Mouse (Mus musculus): ENCODE measurements at regions not wholly inside any gene's neighbourhood (a gene's known extent, or its start where the extent isn't known, plus 50 kb on each side); places are given as distances from the start of the nearest gene placed in this dataset.

DNA sequence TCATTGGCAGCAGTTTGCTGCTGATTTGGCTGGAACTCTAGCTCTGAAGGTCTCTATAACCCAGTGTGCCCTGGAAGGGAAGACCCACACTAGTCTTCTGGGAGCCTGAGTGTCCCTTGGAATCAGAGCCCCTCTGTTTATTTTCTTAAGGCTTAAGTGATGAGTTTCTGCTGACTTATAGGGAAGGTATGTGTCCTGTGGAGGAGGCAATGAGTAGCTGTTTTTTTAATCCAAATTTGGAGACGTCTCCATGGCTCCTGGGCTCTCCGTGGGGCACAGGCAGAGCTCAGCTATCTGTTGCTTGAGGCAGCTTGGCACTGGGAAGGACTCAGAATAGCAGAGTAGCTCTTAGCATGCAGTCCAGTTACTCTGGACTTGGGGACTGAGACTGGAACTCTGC lies 146.4 kb downstream of the Ttc32 start:
- no peak for DNase-seq

DNA sequence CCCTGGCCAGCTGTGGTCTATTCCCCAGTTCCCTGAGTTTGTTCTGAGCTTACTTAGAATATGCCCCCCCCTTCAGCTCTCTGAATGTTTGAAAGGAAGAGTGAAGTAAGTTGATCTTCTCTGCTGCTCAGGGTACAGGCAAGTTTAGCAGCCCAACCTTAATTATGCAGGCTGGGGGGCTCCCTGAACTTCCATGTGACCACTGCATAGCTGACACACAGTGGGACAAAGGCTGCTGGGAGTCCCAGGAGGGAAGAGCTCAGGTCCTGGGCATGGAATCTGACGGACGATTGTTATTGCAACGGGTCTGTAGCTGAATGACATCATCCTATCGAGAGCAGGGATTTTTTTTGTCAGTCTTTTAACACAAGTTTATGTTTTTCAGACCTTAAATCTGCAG lies 148.8 kb downstream of the Ttc32 start:
- no peak for DNase-seq

DNA sequence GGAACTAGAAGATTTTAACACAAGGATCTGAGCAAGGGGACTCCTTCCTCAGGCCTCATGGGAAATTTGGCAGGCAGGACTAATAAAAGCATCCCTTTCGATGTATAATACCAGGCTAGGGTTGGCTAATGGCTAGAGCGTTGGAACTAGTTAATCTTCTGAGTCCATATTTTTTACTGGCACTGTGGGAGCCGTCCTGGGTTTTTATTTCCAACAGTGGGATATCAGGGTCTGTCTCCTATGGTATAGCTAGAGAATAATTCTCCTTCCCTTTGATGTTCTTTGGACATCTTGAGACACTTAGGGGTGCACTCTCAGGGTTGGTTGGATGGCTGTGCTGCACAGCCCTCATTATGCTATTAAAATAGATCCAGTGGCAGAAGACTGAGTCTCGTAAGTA lies 150.9 kb downstream of the Ttc32 start:
- no peak for DNase-seq

DNA sequence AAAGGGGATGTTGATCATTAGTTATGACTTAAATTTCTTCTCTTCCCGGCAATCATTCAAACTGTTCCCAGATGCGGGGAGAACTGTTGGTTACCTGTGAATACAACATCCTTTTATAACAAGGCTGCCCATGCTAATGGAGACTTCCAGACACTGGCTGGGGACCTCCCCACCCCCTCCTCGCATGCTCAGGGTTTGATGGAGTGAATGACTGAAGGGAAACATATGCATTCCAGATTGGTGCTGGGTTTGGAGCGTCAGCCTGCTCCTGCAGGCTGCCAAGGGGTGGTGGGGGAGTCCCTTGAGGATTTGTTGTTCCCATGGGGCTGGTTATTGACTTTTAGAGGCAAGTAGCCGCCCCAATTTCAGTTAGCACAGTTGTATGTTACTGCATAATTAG lies 161.9 kb downstream of the Ttc32 start:
- DNase-seq, result no peak

DNA sequence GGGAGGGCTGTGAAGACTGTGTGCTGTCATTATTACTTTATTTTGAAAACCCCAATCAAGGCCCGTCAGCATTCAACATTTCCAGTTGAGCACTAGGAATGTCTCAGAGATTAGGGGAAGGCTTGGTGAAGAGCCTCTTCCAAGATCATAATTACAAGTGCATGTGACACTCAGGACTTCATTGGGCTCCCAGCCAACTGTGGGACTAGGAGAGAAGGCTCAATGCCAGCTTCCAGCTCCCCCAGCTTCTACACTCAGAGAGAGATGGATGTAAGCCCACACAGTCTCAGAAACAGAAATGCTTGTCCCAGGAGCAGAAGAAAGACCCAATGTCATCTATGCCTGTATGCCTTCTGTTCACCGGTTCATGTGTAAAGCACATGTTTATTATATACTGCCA lies 169.5 kb downstream of the Ttc32 start:
- no peak for DNase-seq

DNA sequence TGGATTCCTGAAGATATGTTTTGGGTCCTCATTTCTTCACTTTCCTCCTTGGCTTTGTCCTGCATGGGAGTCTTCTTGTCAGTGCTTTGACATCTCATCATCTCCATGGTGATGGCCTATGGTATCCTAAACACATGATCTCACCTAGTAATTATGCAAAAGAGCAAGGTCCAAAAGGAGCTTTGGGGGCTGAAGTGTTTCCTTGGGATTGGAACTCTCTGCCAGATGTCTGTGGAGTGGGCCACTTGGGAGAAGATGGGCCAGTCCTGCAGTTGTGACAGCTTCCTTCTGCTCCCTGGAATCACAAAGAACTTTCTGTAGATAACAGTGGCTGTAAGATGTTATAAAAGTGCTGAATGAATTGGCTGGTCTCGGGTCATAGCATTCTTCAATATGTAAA lies 182.4 kb downstream of the Ttc32 start:
- DNase-seq, result no peak

DNA sequence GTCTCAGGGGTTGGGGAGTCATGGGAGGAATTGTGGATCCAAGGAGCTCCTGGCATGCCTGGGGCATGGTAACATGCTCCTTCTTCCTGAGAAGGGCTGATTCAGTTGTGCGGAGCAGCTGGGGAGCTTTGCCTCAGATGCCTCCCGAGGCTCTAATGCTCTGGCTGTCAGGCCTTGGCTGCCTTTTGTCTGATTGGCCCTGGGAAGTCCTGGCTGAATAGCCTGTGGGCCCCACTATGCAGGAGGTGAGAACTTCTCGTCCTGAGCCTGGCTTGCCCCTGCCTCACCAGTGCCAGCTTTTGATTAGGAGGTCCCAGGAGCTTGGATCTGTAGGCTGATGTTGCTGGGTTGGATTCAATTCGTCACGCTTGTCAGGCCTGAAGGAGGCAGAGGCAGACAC lies 195.2 kb downstream of the Ttc32 start:
- no peak for DNase-seq

DNA sequence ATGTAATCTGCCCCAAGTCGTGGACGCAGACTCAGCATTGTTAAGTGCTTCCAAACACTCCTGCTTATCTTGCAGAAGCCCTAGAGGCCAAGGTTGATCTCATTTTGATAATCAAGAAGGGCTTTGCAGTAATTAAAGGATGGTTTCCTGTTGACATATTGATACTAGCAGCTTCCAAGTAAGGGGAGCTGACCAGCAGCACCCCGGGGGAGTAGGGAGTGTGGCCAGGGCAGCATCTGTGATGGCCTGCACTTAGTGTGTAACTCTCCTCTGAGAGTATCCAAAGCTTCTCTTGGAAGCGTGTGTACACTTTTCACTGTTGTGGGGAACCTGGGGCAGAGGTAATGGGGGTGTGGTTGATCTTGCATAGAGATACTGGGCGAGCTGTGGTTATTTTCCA lies 198.1 kb downstream of the Ttc32 start:
- no peak for DNase-seq

DNA sequence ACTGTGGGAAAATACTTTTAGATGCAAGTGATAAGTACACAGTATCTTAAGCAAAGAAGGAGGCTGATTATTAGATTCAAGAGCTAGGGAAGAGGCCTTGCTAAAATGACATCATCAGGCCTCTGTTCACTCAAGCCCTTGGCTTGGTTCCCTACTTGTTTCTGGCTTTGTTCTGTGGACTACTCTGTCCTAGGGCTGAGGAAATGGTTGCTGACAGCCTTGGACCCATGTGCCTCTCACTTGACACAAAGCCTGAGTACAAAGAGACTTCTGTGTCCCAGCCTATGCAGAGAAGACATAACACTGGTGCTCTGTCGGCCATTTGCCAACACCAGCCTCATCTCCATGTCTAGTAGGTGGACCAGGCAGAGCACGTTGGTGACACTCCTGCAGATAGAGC lies 198.7 kb downstream of the Ttc32 start:
- DNase-seq, result no peak

DNA sequence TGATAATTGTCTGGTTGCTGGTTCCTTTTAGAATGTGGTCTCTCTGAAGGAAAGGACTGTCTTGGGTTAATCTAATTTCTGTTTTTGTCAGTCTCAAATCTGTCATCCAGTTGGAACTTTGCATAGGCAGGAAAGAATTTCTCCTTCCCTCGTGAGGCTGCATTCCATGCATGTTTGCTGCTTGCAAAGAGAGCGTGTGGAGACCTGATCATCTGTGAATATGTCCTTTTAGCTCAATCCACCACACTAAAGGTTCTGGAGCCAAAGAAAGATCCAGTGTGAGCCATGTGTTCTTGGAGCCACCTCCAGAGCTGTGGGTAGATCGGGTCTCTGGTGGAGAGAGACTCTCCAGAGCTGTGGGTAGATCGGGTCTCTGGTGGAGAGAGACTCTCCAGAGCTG lies 200.2 kb downstream of the Ttc32 start:
- DNase-seq, result no peak

DNA sequence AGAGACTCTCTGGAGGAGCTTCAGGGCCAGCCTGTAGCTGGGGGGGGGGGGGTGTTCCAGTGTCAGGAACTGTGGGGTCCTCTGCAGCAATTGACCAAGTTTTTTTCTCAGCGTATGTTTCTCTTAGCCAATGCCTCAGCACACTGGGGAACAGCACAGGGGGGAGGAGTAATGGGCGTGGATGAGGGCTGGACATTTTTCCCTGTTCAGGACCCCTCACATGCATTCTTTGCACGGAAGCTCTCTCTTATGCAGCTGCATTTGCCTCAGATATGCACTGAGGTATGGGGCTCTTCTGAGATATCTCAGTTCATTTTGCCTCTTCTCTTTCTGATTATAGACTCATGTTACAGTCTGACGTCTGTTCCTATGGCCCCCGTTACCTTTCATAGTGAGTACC lies 200.8 kb downstream of the Ttc32 start:
- DNase-seq, result no peak

DNA sequence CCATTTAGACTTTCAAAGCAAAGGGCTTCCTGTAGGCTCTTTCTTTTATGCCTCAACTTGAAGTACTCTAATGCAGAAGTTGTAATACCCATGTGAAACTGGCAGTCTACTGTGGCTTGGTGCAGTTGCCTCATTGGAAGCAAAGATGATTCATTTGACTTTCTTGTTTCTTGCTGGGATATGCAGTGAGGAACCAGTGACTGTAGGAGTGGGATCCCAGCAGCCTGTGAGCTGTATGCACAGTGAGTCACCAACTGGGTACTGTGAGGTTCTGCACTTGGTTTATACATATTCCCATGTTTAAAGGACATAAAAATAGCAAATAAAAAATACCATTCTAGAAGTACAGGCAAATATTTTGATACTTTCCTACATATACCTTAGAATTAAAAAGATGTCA lies 202.6 kb downstream of the Ttc32 start:
- DNase-seq, result no peak

DNA sequence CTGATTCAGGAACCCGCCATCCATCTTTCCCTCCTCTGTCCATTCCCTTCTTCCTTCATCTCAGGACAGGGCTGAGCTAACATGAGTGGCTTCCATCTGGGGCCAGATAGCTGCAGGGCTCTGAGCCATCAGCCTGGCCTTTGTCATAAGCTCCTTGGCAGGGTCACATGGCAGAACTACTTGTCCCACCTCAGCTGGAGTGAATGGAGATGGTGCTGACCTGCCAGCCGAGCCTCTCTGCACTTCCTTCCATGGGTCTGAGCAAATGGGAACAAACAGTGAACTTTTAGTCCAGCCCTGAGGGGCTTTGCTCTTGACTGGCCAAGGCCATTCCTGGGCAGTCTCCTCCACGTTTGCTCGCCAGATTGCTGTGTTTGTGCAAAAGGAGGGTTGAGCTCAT lies 206.1 kb downstream of the Ttc32 start:
- no peak for DNase-seq

DNA sequence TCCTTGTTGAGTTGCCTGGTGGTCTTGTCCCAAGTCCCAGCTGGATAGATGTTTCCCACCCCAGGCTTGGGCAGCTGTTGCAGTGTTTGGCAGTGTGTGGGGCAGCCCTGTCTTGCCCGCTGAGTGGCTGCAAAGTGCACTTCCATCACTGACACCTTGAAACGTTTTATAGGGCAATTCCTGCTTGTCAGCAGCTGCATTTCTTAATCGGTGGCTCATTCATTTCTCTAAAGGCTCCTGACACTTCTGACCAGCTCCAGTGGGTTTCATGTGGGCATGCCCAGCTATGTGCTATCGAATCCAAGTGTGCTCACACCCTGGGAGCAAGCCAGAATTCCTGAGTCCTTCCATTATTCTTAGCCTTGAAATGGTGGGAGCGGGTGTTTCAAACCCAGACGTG lies 207.7 kb downstream of the Ttc32 start:
- DNase-seq, result no peak

DNA sequence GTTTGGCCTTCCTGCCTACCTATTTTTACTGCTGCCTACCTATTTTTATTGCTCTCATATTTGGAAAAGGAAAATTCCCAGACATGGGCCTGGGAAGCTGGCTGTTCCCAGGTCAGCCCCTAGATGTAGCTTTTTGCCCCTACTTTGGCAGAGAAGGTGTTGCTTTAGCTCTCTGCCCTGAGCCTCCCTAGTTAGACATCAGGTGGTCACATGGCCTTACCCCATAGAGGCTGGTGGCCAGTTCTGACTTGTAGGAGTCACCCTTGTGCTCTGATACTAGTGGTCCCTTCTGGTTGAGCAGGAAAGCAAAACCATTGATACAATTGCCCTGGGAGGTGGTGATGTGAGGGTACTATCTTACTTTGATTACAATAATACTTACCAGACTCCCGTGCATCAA lies 208.2 kb downstream of the Ttc32 start:
- no peak for DNase-seq

DNA sequence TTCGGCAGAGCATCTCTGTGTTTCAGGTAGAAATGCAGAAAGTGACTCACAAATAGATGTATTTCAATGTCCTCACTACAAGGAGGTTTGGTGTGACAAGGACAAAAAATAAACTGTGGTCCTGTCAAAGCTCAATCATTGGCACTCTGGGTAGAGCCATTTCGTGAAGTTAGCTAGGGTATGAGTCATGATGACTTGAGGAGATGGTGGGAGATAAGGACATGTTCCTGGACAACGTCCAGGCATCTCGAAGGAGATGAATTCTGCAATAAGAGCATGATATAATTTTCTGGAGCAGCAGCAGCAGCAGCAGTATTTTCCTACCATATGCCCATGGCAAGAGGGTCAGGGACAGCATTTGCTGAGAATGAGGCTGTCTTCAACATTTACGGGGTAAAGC lies 217.7 kb downstream of the Ttc32 start:
- no peak for DNase-seq

DNA sequence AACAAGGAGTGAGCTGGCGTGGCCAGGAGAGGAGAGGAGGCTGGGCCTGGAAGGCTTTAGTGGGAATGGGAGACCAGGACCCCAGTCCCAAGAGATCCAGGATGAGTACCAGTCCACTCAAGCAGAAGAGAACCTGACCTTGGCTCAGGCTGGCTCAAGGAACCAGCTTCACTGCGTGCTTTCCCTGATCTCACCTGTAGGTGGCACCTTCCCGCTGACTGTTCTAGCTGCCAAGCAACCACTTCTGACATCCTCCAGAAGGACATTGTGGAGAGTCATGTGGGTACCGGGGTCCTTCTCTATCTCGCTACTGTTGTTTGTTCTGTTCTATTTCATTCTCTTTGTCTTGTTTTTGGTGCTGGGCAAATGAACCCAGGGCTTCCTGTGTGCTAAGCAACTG lies 222.0 kb downstream of the Ttc32 start:
- DNase-seq, result peak; percentile 36

DNA sequence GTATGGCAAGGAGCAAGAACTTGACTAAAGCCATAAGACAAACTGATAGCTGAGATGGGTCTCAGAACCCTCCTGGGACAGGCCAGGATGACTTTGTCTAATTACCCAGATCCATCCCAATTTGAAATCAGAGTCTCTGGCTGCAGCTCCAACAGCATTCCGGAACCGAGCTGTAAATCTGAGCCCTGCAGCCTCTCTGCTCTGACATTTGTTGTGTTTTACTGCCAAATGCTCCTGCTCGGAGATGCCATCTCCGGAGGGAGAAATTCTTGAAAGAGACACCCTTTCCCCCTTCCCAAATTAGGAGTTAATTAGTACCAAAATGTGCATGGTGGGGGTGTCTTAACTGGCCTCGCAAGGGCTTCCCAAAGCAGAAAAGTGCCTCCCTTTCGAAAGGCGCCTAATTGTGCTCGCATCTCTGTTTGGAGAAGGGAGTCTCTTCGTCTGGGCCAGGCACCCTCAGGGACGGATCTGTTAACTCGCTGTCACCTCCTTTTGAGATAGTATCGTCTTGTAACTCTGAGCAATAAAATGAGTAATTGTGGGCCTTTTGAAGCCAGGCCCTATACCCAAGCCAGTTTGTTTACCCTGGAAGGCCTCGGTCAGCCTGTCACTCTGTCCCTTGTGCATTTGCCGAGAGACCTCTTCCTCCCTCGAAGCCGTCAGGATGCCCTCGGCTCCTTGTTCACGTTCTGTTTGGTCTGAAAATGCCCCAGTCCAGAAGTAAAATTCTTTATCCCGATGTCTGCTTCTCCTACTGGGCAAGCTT lies 223.7 kb downstream of the Ttc32 start:
- DNase-seq, result no peak

DNA sequence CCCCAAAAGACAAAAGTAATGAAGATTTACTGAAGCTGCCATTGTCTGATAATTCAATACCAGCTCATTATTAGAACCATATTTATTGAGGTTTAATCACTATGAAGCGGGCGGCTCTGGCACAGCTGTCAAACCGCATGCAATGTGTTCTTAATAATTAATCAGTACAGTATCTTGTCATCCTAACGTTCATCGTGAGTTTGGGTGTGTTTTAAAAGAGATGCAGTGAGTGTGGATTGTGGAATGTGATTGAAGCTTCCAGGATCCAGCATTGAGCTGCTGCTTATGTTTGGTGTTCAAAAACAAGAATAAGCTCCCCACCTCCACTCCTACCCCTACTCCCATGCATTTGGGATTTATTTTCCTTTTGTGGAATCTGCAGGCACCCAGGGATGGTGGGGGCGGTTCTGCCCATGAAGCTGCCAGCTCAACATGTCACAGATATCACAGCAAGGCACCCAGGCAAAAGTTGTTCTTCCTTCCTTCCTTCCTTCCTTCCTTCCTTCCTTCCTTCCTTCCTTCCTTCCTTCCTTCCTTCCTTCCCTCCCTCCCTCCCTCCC lies 224.6 kb downstream of the Ttc32 start:
- DNase-seq, result no peak

DNA sequence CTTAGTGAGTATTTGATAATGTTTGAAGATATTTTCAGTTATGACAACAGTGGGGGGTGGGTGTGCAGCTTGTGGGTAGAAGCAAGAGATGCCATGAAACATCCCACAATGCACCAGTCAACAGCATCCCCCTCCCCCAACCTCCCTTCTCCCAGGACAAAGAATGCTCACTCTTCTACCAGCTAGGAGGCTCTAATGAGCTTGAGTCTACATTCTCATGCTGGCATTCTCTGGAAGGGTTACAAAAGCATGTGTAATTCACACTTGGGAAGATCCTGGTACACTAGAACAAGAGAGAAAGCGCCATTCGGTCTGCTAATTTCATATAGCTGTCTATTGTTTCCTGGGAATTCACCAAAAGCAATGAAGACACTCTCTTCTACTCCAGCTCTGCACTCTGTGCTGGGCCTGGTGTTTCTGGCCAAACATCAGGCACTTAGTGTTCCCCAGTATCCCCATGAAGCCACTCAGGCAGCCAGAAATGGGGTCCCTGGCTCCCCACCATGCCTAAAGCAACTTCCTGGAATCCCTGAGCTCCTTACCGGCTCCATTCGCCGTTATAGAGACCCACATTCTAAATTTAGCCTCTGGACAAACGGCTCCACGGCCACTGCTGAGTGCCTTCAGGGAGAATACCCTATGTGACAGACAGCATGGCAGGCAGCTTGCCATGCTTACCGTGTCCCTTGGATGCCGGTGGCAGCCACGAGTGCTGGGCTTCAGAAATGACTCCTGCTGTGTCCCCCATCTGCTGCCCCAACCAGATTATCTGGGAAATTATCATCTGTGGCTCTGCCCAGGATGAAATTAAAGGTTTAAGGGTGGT lies 226.1 kb downstream of the Ttc32 start:
- no peak for DNase-seq

DNA sequence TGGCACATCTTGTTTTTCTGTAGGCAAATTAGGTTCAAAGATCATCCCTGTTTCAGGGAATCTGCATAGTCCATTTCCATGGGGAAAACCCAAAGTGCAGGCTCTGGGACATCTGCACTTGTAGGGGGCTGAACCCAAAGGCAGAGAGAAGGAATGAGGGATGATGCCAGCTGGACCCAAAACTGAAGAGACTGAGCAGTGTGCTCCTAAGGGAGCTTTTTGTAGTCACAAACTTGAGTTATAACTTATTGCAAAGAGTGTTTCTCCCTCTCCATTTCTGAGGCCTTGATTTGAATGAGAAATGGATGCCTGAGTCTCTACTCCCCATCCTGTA lies 226.7 kb downstream of the Ttc32 start:
- no peak for DNase-seq

DNA sequence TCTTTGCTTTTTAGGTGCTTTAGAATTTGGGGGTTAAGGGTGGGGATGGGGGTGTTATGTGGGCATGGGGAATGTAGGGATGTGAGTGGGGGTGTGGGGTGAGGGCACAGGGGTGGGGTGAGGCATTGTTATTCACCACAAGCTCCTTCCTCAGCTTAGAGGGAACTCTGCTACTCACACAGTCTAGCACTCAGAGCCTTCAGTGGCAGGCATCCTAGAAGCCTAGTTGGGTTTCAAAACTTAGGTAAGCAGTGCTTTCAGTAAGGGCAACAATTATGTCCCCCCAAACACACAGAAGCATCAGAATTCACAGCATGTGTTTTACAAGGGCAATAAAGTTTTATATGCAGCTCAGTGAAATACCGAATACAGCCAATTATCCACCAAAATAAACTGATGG lies 228.4 kb downstream of the Ttc32 start:
- DNase-seq, result no peak

DNA sequence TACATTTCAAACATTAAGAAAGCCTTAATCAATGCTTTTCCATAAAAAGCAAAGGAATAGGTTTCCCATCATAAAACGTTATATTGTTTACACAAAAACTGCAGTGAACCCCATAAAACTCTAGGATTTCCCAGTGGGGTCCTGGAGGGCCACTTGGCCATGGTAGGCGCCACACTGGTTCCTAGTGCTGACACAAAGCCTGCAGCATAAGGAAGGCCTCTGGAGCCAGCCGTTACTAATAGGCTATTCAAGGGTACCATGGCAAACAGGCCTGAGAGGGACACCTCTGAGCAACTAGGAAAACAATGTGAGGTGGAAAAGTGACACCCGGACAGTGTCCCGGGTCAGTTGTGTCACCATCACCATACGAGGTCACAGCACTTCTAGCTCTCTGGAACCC lies 231.9 kb downstream of the Ttc32 start:
- DNase-seq, result no peak

DNA sequence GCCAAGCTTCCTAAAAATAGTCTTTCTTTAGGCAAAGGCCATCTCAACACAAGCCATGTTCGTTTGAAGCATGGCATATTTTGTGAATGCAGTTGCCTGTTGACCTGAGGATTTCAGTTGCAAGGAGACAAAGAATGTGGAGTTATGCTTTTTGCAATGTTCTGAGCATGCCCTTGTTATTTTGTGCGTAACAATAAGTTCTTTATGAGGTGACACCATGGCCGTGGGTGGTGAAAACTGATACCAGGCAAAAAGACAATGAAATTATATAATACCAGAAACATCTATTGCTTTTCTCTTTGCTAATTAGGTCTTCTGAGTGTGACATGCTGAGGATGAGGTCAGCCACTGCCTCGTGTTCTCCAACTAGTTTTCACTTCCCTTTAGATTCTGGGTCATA lies 236.4 kb downstream of the Ttc32 start:
- no peak for DNase-seq

DNA sequence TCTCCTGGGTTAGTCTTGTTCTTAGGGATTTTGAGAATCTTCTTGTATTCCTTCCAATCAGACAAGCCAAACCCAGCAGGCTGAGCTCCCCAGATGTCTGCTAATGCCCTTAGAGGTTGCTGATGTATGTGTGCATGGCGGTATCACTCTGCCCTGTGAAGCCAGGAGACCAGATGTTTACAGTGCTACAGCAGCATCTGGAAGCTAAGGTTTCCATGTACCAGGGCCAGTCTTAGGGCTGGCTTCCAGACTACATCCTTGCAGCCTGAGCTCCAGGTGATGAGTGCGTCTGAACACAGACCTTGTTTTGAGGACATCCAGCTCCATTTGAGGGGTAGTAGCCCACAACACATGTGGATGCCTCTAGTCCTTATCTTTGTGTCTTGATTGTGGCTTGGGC lies 241.7 kb downstream of the Ttc32 start:
- DNase-seq, result no peak

Measured in thymus, postnatal 4 days (tissue).